Mouse (Mus musculus) embryo, embryonic 10 days (tissue): ENCODE measurements around the gene Pdhx.
A peak's percentile ranks its signal among the peaks of the same experiment; 100 is the strongest.

Experiments used
- DNase-seq: peaks from one replicate; pipeline ENCODE4 v3.0.0-alpha.2; 2015; ENCODE audit warnings: low spot score

Gene Pdhx

DNA sequence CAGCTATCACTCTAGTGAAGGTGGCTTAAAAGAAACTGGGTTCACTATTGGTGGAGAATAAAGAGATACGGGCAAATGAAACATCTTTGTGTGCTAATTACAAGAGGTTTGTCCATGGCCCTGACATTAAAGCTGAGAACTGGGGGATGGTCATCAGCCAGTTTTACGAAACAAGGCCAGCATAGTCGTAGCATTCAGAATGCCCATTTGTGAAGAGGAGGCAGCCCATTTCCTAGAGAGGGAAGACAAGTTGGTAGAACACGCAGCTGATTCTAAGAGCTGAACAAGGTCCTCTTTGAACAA lies 85.7 kb downstream of the Pdhx start:
- DNase-seq, result no peak

DNA sequence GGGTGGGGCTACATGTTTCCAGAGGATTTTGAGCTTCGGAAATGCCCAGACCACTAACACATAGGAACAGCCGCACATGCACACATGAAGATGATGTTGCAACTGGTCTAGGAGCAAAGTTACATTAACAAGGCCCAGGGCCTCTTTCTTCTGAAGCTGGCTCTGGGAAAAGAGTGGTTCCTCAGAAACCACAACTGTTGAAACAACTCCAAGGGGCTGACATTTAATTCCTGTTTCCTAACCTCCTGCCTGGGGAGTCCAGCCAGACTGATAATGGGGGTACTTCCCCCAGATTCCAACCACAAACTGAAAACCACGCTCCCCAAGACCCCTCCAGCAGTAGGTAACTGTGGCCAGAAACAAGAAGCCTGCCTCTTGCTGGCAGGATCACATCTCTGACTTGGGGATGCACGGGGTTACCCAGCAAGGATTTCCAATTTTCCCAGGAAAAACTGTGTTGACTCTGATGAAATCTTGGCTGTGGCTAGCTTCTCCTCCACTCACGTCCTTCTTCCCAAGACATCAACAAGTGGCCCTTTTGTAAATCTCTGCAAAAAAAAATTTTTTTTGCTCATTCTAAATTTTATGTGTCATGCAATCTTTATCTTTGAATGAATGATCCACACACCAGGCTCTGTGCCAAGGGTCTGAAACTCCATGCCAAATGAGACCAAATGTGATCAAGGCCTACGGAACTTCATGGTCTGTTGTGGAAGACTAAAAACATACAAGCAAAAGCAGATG lies 86.2 kb downstream of the Pdhx start:
- DNase-seq, result no peak

GRCm38 (mm10) chr2:102986424-102986823 lies 86.9 kb downstream of the Pdhx start:
- no peak for DNase-seq

GRCm38 (mm10) chr2:102982822-102983221 lies 90.5 kb downstream of the Pdhx start:
- no peak for DNase-seq

GRCm38 (mm10) chr2:102981446-102982314 lies 91.6 kb downstream of the Pdhx start:
- no peak for DNase-seq

- DNase-seq, result no peak
These were observed 92.4 kb downstream of the Pdhx start for GRCm38 (mm10) chr2:102980870-102981269.

- DNase-seq, result no peak
These were observed 93.8 kb downstream of the Pdhx start for GRCm38 (mm10) chr2:102979519-102979918.

DNA sequence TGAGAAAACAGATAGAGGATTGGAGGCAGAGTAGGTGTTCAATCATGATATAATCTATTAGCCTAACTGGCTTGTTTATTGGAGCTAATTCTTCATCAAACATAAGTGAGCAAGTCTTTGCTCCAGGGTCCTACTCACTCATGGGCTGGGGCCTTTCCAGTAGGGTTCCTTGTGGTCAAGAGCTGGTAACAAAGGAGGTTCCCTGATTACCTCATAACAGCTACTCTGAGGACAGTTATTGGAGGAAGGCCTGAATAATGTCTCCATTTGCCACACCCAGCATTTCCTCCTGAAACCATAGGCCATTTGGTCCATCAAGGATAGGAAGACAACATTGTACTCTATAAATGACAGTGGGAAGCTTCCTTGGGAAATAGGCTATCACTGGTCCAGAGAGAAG lies 94.2 kb downstream of the Pdhx start:
- no peak for DNase-seq

DNA sequence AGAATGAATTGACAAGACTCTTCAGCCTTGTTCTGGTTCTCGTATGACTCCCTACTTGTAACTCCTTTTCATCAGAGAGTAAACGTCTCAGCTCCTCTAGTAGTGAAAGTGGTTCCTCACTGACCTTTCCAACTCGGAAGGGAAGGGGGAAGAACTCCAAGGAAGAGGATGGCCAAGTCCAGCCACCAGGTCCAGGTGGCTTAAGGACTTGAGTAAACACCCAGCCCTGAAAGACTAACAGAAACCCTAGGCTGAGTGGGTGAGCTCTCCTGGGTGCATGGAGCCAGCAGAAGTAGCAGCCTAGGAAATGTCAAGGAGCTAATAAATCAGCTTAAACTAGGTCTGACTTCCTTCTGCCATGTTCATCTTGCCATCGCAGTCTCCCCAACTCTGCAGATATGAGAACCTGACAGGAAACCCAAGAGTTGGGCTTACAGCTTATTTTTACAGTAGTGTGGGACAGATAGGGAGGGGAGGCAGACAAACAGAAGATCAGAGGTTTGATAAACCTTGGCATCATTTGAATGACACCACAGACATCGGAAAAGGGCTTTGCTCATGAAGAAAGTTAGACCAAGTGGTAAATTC lies 97.9 kb downstream of the Pdhx start:
- no peak for DNase-seq

- no peak for DNase-seq
These were observed 100.2 kb downstream of the Pdhx start for GRCm38 (mm10) chr2:102973115-102973514.

- DNase-seq, result peak; percentile 61
These were observed 100.7 kb downstream of the Pdhx start for GRCm38 (mm10) chr2:102972575-102972974.

DNA sequence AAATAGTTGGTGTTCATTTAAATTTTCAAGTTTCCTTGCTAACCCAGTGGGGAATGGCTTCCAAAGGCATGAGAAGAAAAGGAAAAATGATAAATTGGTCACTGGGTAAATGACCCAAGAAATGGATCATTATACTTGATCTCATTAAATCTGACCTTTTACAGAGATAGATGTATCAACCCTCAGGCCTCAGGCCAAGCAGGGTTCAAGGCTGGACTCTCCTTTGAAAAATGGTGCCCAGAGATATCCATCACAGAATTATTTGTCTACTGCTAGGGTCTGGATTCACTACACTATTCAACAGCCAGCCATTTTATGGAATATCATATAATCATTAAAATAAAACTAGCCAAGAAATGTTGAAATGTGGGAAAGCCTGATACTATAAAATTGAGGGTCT lies 101.4 kb downstream of the Pdhx start:
- no peak for DNase-seq
